Mouse (Mus musculus) common myeloid progenitor, adult 5-6 weeks (primary cell): ENCODE results near the gene Gm49486. TPM values are rescaled to one million over a fixed set of nuclear protein-coding genes. Genes with fewer than 3 reads are reported as not detected.
A peak's percentile ranks its signal among the peaks of the same experiment; 100 is the strongest.

Experiments used
- ATAC-seq: replicated peaks from 2 replicates; pipeline ENCODE4 v1.8.0; 2016; ENCODE audit warnings: low read depth, mild to moderate bottlenecking, moderate TSS enrichment, inconsistent platforms; ENCODE audit not compliant: poor library complexity, severe bottlenecking
- total RNA-seq: library from RNA; stranded (forward); fragments of 200-1000, 187-1606 nt; gene quantifications from 2 replicates; pipeline ENCODE4 v1.2.3, GENCODE M21; 2017

Gene Gm49486
- total RNA-seq, 1 experiment from 2014 or later: not detected

- no peak for ATAC-seq
Measured at GRCm38 (mm10) chr15:79263726-79264125, 34.5 kb downstream of the Gm49486 start.

GRCm38 (mm10) chr15:79265384-79265783, 36.2 kb downstream of the Gm49486 start:
- no peak for ATAC-seq

GRCm38 (mm10) chr15:79268521-79268920, 39.3 kb downstream of the Gm49486 start:
- no peak for ATAC-seq

GRCm38 (mm10) chr15:79270317-79271123, 41.3 kb downstream of the Gm49486 start:
- ATAC-seq: peak; percentile 92

GRCm38 (mm10) chr15:79271124-79271746, 42.0 kb downstream of the Gm49486 start:
- ATAC-seq: peak; percentile 80

GRCm38 (mm10) chr15:79273020-79273419, 43.8 kb downstream of the Gm49486 start:
- no peak for ATAC-seq

- ATAC-seq: no peak
Measured at GRCm38 (mm10) chr15:79277728-79278127, 48.5 kb downstream of the Gm49486 start.

- peak; percentile 27; the same call in 1 of the 2 replicates for ATAC-seq
Measured at GRCm38 (mm10) chr15:79280209-79280608, 51.0 kb downstream of the Gm49486 start.

GRCm38 (mm10) chr15:79280850-79281249, 51.7 kb downstream of the Gm49486 start:
- ATAC-seq: no peak

GRCm38 (mm10) chr15:79281389-79281788, 52.2 kb downstream of the Gm49486 start:
- peak; percentile 81 for ATAC-seq

GRCm38 (mm10) chr15:79282434-79282833, 53.2 kb downstream of the Gm49486 start:
- ATAC-seq: no peak

GRCm38 (mm10) chr15:79283371-79283770, 54.2 kb downstream of the Gm49486 start:
- no peak for ATAC-seq

- ATAC-seq: no peak
Measured at GRCm38 (mm10) chr15:79285399-79285798, 56.2 kb downstream of the Gm49486 start, which contains the start of gene Baiap2l2. Gene Baiap2l2 (minus strand): TSS chr15:79285537.

- ATAC-seq: no peak
Measured at GRCm38 (mm10) chr15:79286141-79286540, 57.0 kb downstream of the Gm49486 start.

- no peak for ATAC-seq
Measured at GRCm38 (mm10) chr15:79287091-79287490, 57.9 kb downstream of the Gm49486 start.

- no peak for ATAC-seq
Measured at GRCm38 (mm10) chr15:79288387-79288786, 59.2 kb downstream of the Gm49486 start.

GRCm38 (mm10) chr15:79289441-79289840, 60.2 kb downstream of the Gm49486 start:
- ATAC-seq: no peak

GRCm38 (mm10) chr15:79290340-79290739, 61.1 kb downstream of the Gm49486 start:
- ATAC-seq: no peak

- ATAC-seq: no peak
Measured at GRCm38 (mm10) chr15:79292779-79293178, 63.6 kb downstream of the Gm49486 start.

- no peak for ATAC-seq
Measured at GRCm38 (mm10) chr15:79298553-79298952, 69.4 kb downstream of the Gm49486 start.

- no peak for ATAC-seq
Measured at GRCm38 (mm10) chr15:79299563-79300155, 70.5 kb downstream of the Gm49486 start.
